Mouse (Mus musculus): ENCODE data around the gene Ccnj.

GRCm38 (mm10) chr19:40894519-40895392, 63.7 kb downstream of the Ccnj start, which contains the start of gene Zfp518a:
- no peak for TF ChIP-seq CTCF (IDR thresholded peaks at IDR 0.05; ENCODE audit: low read depth)
- TF ChIP-seq EP300 (IDR thresholded peaks at IDR 0.05; ENCODE audit: low read depth), result no peak
